In the genomic region with DNA sequence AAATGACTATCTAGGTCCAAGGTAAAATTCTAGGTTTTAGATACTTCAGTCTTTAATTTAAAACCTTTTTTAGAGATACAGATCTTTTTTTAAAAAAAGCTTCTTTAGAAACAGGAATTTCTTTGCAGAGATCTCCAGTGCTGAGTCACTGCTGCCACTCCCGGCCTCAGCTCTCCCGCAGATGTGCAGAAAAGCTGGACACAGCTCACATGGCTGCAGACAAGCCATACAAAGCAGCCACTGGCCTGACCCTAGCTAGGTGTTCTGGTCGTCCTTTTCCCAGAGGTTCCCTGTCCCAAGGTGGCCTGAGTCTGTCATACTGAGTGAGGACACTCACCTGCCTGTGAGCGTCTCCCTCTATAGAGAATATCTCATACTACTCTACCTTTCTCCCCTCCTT, we compare ENCODE assay signal across 11 mouse cellular contexts.
"Had no signal": no experiment of that assay in that cellular context is flagged by ENCODE, and none has a peak within 500 bp of the region (broad histone marks: within the 10 kb centered on the region; RNA-seq: fewer than 3 reads in every experiment).

No protein-coding gene starts in this region.

- H3K9me3 ChIP-seq: limb, embryonic 12.5 days; liver, embryonic 15.5 days; midbrain, embryonic 10.5 days; neural tube, embryonic 12.5 days had no signal

- H3K4me3 ChIP-seq: limb, embryonic 12.5 days; liver, embryonic 15.5 days; midbrain, embryonic 10.5 days; neural tube, embryonic 12.5 days had no signal

- H3K27me3 ChIP-seq: limb, embryonic 12.5 days; liver, embryonic 15.5 days; neural tube, embryonic 12.5 days had no signal

- H3K4me2 ChIP-seq: limb, embryonic 12.5 days; liver, embryonic 15.5 days; neural tube, embryonic 12.5 days had no signal

- H3K4me1 ChIP-seq: liver, embryonic 15.5 days; neural tube, embryonic 12.5 days had no signal

- H3K9ac ChIP-seq: limb, embryonic 12.5 days; liver, embryonic 15.5 days; neural tube, embryonic 12.5 days had no signal

- H3K27ac ChIP-seq: limb, embryonic 12.5 days; liver, embryonic 15.5 days; midbrain, embryonic 10.5 days; neural tube, embryonic 12.5 days; stomach, postnatal 0 days had no signal

- ATAC-seq: lung, postnatal 0 days had no signal

- DNase-seq: kidney, postnatal 25 days; lung, adult 2 months; lung, postnatal 36 days; midbrain, embryonic 14.5 days; thymus, postnatal 4 days had no signal
